Mouse (Mus musculus) small intestine, adult 2 months (tissue): ENCODE measurements around the gene Gm20388.

Source experiments
- CTCF ChIP-seq: fragments of 200-500 bp; IDR thresholded peaks from 2 replicates; pipeline ENCODE4 v1.5.1; 2012; ENCODE audit warnings: low read depth, mild to moderate bottlenecking, control low read depth, inconsistent platforms, low read length, moderate library complexity, mixed read lengths; ENCODE audit not compliant: insufficient replicate concordance, insufficient read length; ENCODE audit errors: extremely low read depth
- POLR2A ChIP-seq: fragments of 200-500 bp; IDR thresholded peaks from 2 replicates; pipeline ENCODE4 v1.6.1; 2012; ENCODE audit warnings: low read depth, mild to moderate bottlenecking, control low read depth, inconsistent platforms, low read length, moderate library complexity

GRCm38 (mm10) chr8:123670766-123671165 lies 3760.1 kb downstream of the Gm20388 start:
- TF ChIP-seq POLR2A (no peak), CTCF (no peak)
